Mouse (Mus musculus): ENCODE results near the gene Prune2. TPM values are rescaled to one million over a fixed set of nuclear protein-coding genes. Genes with fewer than 3 reads are reported as not detected.

Prune2 gene
- 7.2 and 8.4 TPM in 2 replicates for polyA plus RNA-seq (2015; fragmentation: Nextera tagmentation; extraction: Ambion mirVana)

DNA sequence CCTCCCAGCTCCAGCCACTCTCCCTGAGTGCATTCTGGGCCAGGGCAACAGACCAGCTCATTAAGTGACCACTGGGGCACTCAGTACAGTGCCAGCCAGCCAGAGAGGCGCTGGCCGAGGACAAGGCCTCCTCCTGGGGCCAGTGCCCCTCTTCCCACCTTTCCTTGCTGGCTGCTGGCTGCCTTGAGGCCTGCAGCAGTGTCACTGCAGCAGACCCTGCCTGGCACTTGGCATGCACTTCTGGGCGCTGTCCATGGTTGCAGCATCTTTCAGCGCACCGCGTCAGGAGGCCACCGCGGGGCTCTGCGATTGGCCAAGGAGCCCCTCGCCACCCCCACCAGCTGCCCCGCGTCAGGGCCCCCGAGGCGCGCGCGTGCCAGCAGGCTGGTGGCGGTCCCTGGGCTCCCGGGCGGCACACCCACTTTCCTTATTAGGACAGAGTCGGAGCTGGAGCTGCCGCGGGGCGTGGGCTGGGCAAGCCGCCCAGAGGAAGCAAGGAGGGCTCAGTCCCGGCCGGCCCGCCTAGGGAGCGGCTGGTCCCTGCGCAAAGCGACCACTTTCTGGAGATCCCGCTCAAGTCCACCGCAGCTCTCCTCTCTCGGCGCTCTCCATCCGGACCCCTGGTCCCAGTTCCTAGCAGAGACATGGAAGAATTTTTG lies at the start of gene Prune2:
Prune2 (plus strand) TSS at position 506 of the 659 bp plus-strand sequence.
- under 1% methylated on average over 36 of the region's 36 CpGs for WGBS
- Histone ChIP-seq H3K9ac (peak within 1 kb of the TSS; percentile 76), H3K36me3 (no peaks in the 10 kb centered on the region), H3K4me2 (peak within 1 kb of the TSS; percentile 94), H3K27me3 (replicated peaks) (peaks cover 63% of the 10 kb centered on the region), H3K27ac (replicated peaks) (peak within 1 kb of the TSS; percentile 49; the same call in 1 of the 2 replicates), H3K4me3 (peak within 1 kb of the TSS; percentile 56), H3K4me1 (peaks cover 19% of the 10 kb centered on the region), H3K9me3 (no peaks in the 10 kb centered on the region)
- peak; percentile 83 for ATAC-seq (ENCODE audit: extremely low read depth, insufficient number of reproducible peaks, low FRiP score, low TSS enrichment)

DNA sequence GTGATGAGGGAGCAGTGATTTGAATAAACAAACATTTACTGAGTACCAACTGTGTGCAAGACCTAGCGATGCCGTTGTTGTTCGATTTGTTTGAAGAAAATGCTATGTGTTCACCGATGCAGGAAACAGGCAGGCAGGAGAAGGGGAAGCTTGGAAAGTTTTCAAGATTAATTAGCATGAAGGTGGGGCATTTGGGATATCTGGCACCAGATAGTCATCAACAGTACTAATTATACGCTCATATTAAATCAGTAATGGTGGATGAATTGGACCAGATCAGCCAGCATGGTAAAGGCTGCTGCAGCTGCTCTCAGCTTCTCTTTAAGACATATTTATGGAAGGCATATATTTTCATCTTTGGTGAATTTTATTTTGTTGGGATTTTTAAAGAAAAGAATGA lies 44.4 kb upstream of the Prune2 start:
- no peak overlapping the region for H3K4me2 ChIP-seq
- no peaks in the 10 kb centered on the region for H3K36me3 ChIP-seq
- no peaks in the 10 kb centered on the region for H3K4me1 ChIP-seq
- H3K4me3 ChIP-seq, result no peak overlapping the region
- no peaks in the 10 kb centered on the region for H3K27me3 ChIP-seq (replicated peaks)
- ATAC-seq (ENCODE audit: extremely low read depth, insufficient number of reproducible peaks, low FRiP score, low TSS enrichment), result no peak
- H3K9me3 ChIP-seq, result no peaks in the 10 kb centered on the region
- WGBS, result 79% methylated on average over 5 of the region's 5 CpGs
- no peak overlapping the region for H3K9ac ChIP-seq
- no peak overlapping the region for H3K27ac ChIP-seq (replicated peaks)

DNA sequence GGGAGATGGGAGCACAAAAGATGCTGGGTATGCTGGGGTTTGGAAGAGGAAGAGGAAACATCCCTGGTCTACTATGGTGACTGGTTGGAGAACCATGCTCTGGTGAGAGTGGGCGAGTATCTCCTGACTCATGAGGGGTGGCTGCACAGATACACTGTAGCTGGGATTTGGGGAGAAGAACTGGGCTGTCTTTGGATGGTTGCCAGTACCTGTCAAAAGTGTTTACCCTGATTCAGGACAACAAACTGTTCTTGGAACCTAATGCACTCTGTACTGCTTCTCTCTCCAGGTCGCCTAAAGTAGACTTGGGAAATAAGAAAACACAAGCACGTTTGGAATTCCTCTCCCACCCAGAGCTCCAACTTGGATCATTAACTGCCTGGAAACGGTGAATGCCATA lies 31.4 kb upstream of the Prune2 start:
- no peak overlapping the region for H3K9ac ChIP-seq
- no peaks in the 10 kb centered on the region for H3K9me3 ChIP-seq
- H3K36me3 ChIP-seq, result no peaks in the 10 kb centered on the region
- H3K27ac ChIP-seq (replicated peaks), result no peak overlapping the region
- ATAC-seq (ENCODE audit: extremely low read depth, insufficient number of reproducible peaks, low FRiP score, low TSS enrichment), result no peak
- H3K27me3 ChIP-seq (replicated peaks), result no peaks in the 10 kb centered on the region; the same call in 1 of the 2 replicates
- no peak overlapping the region for H3K4me2 ChIP-seq
- no peaks in the 10 kb centered on the region for H3K4me1 ChIP-seq
- WGBS, result 70% methylated on average over 4 of the region's 4 CpGs
- no peak overlapping the region for H3K4me3 ChIP-seq

DNA sequence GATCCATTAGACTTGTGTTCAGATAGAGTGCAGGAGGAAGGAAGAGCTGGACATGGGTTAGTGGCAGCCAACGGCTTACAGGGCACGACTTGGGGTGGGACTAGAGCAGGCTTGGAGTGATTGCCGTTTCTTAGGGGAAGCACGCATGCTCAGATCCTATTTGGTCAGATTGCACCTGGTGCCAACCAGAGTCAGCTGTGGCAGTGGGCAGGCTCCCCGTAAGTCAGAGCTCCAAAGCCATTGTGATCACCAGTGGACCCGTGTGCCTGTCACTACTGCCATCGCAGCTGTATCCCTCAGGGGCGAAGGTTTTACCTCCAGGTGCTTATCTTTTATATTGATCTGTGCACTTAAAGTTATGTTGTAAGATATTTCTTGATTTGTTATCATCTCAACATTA lies 21.3 kb upstream of the Prune2 start:
- Histone ChIP-seq H3K9me3 (no peaks in the 10 kb centered on the region), H3K9ac (no peak overlapping the region), H3K27me3 (replicated peaks) (no peaks in the 10 kb centered on the region; the same call in 1 of the 2 replicates), H3K4me2 (no peak overlapping the region), H3K36me3 (no peaks in the 10 kb centered on the region), H3K4me1 (no peaks in the 10 kb centered on the region), H3K27ac (replicated peaks) (no peak overlapping the region), H3K4me3 (no peak overlapping the region)
- WGBS, result 75% methylated on average over 8 of the region's 8 CpGs
- no peak for ATAC-seq (ENCODE audit: extremely low read depth, insufficient number of reproducible peaks, low FRiP score, low TSS enrichment)

DNA sequence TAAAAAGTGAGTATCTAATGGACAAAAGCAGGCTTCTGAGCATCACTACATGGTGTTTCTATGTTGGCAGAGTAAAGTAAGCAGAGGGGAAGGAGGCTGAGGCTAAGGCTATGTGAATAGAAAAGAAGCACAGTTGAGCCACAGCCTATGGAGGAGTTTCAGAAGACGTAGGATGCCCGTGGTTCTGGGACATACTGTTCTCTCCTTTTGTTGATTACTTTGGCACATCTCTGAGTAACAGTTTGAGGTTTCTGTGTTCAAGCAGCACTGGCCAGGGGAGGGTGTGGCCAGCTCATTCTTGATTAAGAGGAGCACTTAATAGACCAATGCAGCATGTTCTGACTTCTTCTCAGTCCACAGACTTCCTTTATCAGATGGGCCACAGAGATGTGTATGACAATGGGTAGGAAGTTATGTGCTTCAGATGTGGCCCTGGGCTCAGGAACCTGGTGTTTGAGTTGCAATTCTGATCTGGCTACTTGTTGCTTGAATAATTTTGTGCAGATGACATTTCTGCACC lies 7.1 kb upstream of the Prune2 start:
- Histone ChIP-seq H3K4me1 (no peaks in the 10 kb centered on the region), H3K4me3 (no peak overlapping the region), H3K9ac (no peak overlapping the region), H3K4me2 (no peak overlapping the region), H3K27me3 (replicated peaks) (peaks cover 19% of the 10 kb centered on the region), H3K27ac (replicated peaks) (no peak overlapping the region), H3K9me3 (no peaks in the 10 kb centered on the region), H3K36me3 (no peaks in the 10 kb centered on the region)
- ATAC-seq (ENCODE audit: extremely low read depth, insufficient number of reproducible peaks, low FRiP score, low TSS enrichment), result no peak
- 68% methylated on average over 2 of the region's 2 CpGs for WGBS

- no peaks in the 10 kb centered on the region for H3K4me1 ChIP-seq
- no peak for ATAC-seq (ENCODE audit: extremely low read depth, insufficient number of reproducible peaks, low FRiP score, low TSS enrichment)
- no peaks in the 10 kb centered on the region for H3K36me3 ChIP-seq
- no peak overlapping the region for H3K27ac ChIP-seq (replicated peaks)
- no peak overlapping the region for H3K4me2 ChIP-seq
- H3K4me3 ChIP-seq, result no peak overlapping the region
- H3K9ac ChIP-seq, result no peak overlapping the region
- H3K9me3 ChIP-seq, result no peaks in the 10 kb centered on the region
- WGBS, result 71% methylated on average over 2 of the region's 2 CpGs
- peaks cover 23% of the 10 kb centered on the region for H3K27me3 ChIP-seq (replicated peaks)
These were observed 6.6 kb upstream of the Prune2 start for GRCm38 (mm10) chr19:16949341-16949740.

GRCm38 (mm10) chr19:16950051-16950450 lies 5.9 kb upstream of the Prune2 start:
- no peaks in the 10 kb centered on the region for H3K9me3 ChIP-seq
- no peak for ATAC-seq (ENCODE audit: extremely low read depth, insufficient number of reproducible peaks, low FRiP score, low TSS enrichment)
- H3K4me1 ChIP-seq, result no peaks in the 10 kb centered on the region
- no peak overlapping the region for H3K27ac ChIP-seq (replicated peaks)
- H3K27me3 ChIP-seq (replicated peaks), result peaks cover 31% of the 10 kb centered on the region
- 70% methylated on average over 9 of the region's 9 CpGs for WGBS
- H3K4me3 ChIP-seq, result no peak overlapping the region
- H3K9ac ChIP-seq, result no peak overlapping the region
- no peak overlapping the region for H3K4me2 ChIP-seq
- H3K36me3 ChIP-seq, result no peaks in the 10 kb centered on the region

DNA sequence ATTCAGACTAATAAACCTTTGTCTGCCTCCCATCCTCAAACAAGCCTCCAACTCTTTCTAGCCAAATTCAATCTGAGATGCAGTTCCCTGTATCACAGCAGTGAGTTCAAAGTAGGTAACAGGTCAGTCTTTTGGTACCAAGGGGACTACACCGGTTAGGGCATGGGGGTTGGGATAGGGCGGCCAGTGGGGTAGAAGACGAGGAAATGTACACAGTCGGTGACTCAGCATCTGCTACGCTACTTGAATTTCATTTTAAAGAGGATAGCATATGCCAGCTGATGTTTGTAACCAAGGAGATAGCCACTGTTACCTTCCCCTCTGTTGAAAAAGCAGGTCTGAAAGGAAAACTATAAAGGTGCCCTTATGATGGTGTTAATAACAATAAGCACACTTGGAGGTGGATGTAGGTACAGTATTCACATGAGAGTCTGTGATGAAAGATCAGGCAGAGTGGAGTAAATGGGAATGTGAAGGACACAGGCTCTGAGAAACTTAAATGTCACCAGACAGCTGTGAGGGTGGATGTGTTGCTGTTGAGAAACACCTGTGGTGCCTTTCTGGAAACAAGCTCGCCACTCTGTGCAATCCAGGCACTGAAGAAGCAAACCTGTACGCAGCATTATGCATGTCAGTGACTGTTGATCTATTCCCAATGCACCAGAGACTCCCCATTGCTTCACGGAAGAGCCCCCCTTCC lies 5.1 kb upstream of the Prune2 start:
- Histone ChIP-seq H3K27me3 (replicated peaks) (peaks cover 37% of the 10 kb centered on the region), H3K27ac (replicated peaks) (no peak overlapping the region), H3K36me3 (no peaks in the 10 kb centered on the region), H3K4me1 (peaks cover 3% of the 10 kb centered on the region), H3K9ac (no peak overlapping the region), H3K9me3 (no peaks in the 10 kb centered on the region), H3K4me2 (no peak overlapping the region), H3K4me3 (no peak overlapping the region)
- 68% methylated on average over 8 of the region's 8 CpGs for WGBS
- no peak for ATAC-seq (ENCODE audit: extremely low read depth, insufficient number of reproducible peaks, low FRiP score, low TSS enrichment)

- Histone ChIP-seq H3K4me1 (peaks cover 18% of the 10 kb centered on the region), H3K36me3 (no peaks in the 10 kb centered on the region), H3K27ac (replicated peaks) (no peak overlapping the region), H3K9ac (no peak overlapping the region), H3K4me3 (no peak overlapping the region), H3K4me2 (no peak overlapping the region), H3K9me3 (no peaks in the 10 kb centered on the region), H3K27me3 (replicated peaks) (peaks cover 63% of the 10 kb centered on the region)
- ATAC-seq (ENCODE audit: extremely low read depth, insufficient number of reproducible peaks, low FRiP score, low TSS enrichment), result no peak
- 82% methylated on average over 6 of the region's 6 CpGs for WGBS
These were observed 1.2 kb upstream of the Prune2 start for GRCm38 (mm10) chr19:16954736-16955135.

GRCm38 (mm10) chr19:16955231-16955612 lies 696 bp upstream of the Prune2 start:
- Histone ChIP-seq H3K4me3 (peak overlapping the region; percentile 56), H3K4me1 (peaks cover 19% of the 10 kb centered on the region), H3K9me3 (no peaks in the 10 kb centered on the region), H3K36me3 (no peaks in the 10 kb centered on the region), H3K27me3 (replicated peaks) (peaks cover 63% of the 10 kb centered on the region), H3K4me2 (peak overlapping the region; percentile 94), H3K27ac (replicated peaks) (peak overlapping the region; percentile 49; the same call in 1 of the 2 replicates), H3K9ac (no peak overlapping the region)
- 43% methylated on average over 9 of the region's 9 CpGs for WGBS
- ATAC-seq (ENCODE audit: extremely low read depth, insufficient number of reproducible peaks, low FRiP score, low TSS enrichment), result no peak

DNA sequence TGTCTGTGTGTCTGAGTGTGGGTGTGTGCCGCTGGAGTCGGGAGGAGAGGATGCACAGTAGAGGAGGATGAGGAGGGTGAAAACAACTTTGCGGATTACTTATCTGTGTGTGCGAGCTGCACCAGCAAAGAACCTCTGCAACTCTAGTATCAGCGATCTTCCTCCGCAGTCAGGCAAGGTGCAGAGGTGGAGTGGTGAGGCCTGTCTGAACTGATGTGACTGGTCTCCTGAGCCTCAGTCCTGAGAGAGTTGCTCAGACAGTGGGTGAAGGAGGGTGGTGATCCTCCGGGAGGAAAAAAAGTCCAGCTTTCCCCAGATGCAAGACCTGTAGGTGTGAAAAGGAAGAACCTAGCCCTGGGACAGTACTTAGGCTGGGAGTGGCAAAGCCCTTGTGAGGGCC lies 401 bp downstream of the Prune2 start:
- Histone ChIP-seq H3K4me1 (peaks cover 19% of the 10 kb centered on the region), H3K27me3 (replicated peaks) (peaks cover 63% of the 10 kb centered on the region), H3K9me3 (no peaks in the 10 kb centered on the region), H3K4me3 (peak overlapping the region; percentile 56), H3K4me2 (peak overlapping the region; percentile 94), H3K27ac (replicated peaks) (no peak overlapping the region), H3K9ac (peak overlapping the region; percentile 76), H3K36me3 (no peaks in the 10 kb centered on the region)
- ATAC-seq (ENCODE audit: extremely low read depth, insufficient number of reproducible peaks, low FRiP score, low TSS enrichment), result no peak
- WGBS, result 2% methylated on average over 7 of the region's 7 CpGs

Measured in heart, embryonic 13.5 days (tissue).